Mouse (Mus musculus): ENCODE results near the gene Olfr487.
"Not testable (repeated sequence)": the region's sequence is repeated elsewhere in the genome, so short reads cannot be mapped to it uniquely, and the experiment has no call there.

- TF ChIP-seq MAFK (IDR thresholded peaks at IDR 0.05; ENCODE audit: insufficient read depth, low read depth, low read length); ZC3H11A (IDR thresholded peaks at IDR 0.05; ENCODE audit: borderline replicate concordance, low read depth, low read length); ZNF384 (IDR thresholded peaks at IDR 0.05; ENCODE audit: low read depth, low read length): not testable (repeated sequence)
Measured at GRCm38 (mm10) chr7:108191196-108191595, 23.2 kb downstream of the Olfr487 start.

All from ES-E14 (cell line).